Mouse (Mus musculus): Measurements from ENCODE around the gene Aff2. TPM values are rescaled to one million over a fixed set of nuclear protein-coding genes. Genes with fewer than 3 reads are reported as not detected.

The Aff2 gene
- polyA plus RNA-seq, 1 experiment from 2014 or later = 15.0 TPM

DNA sequence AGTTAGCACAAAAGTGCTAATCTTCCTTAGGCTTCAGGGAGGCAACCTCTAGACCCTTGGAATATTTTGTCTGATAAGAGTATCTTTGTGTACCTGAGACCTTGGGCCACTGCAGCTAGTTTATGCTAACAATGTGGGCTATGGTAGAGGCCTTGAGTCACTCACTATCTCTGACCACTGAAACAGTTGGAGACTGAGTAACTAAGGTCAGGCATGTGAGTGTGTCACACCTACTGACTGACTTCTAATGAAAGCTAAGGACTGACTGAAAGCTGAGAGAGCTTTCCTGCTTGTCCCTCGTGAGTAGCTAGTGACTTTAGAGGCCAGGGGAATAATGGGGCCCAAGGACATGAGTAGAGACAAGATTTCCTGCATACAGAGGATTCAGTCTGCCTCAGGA lies 54.9 kb downstream of the Aff2 start:
- Histone ChIP-seq H3K4me2 (replicated peaks; ENCODE audit: low read depth, low read length) (no peak overlapping the region), H3K27me3 (ENCODE audit: control insufficient read depth, insufficient read depth, low read length) (no peaks in the 10 kb centered on the region), H3K9ac (ENCODE audit: low read depth, low read length) (no peak overlapping the region), H3K27ac (ENCODE audit: low read depth, low read length) (no peak overlapping the region), H3K4me1 (replicated peaks; ENCODE audit: control insufficient read depth, insufficient read depth, low read length) (no peaks in the 10 kb centered on the region), H3K36me3 (ENCODE audit: control insufficient read depth, insufficient read depth, low read length) (no peaks in the 10 kb centered on the region), H3K9me3 (ENCODE audit: control insufficient read depth, low read length) (no peaks in the 10 kb centered on the region), H3K4me3 (ENCODE audit: low read depth, low read length) (no peak overlapping the region)
- no peak for ATAC-seq (ENCODE audit: low FRiP score)
- DNase-seq (ENCODE audit: low spot score) = no peak
- whole genome bisulfite sequencing = 65% methylated on average over 1 of the region's 1 CpGs

DNA sequence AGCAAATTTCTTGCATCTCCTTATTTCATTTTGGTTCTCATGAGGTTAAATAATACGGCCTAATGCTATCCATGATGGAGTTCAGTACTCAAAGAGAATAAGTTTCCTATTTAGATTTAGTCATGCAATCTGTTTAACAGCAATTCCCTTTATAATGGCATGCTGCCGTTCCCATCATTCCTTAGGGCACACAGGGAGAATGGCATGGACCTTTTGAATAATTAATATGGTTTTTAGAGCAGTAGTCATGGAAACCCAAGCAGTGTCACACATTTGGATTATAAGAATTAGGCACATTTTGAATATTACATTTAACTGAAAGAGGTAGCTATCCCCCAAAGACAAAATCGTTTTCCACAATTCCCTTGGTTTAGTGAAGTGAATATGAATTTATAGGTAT lies 78.3 kb downstream of the Aff2 start:
- no peaks in the 10 kb centered on the region for H3K4me1 ChIP-seq (replicated peaks; ENCODE audit: control insufficient read depth, insufficient read depth, low read length)
- no peak overlapping the region for H3K4me2 ChIP-seq (replicated peaks; ENCODE audit: low read depth, low read length)
- no peak overlapping the region for H3K9ac ChIP-seq (ENCODE audit: low read depth, low read length)
- DNase-seq (ENCODE audit: low spot score) (no peak), ATAC-seq (ENCODE audit: low FRiP score) (no peak)
- H3K9me3 ChIP-seq (ENCODE audit: control insufficient read depth, low read length) = no peaks in the 10 kb centered on the region
- H3K27me3 ChIP-seq (ENCODE audit: control insufficient read depth, insufficient read depth, low read length) = no peaks in the 10 kb centered on the region
- WGBS = 71% methylated on average over 3 of the region's 3 CpGs
- H3K27ac ChIP-seq (ENCODE audit: low read depth, low read length) = no peak overlapping the region
- H3K4me3 ChIP-seq (ENCODE audit: low read depth, low read length) = no peak overlapping the region
- H3K36me3 ChIP-seq (ENCODE audit: control insufficient read depth, insufficient read depth, low read length) = no peaks in the 10 kb centered on the region

- H3K36me3 ChIP-seq (ENCODE audit: control insufficient read depth, insufficient read depth, low read length) = no peaks in the 10 kb centered on the region
- H3K27ac ChIP-seq (ENCODE audit: low read depth, low read length) = no peak overlapping the region
- no peak overlapping the region for H3K4me2 ChIP-seq (replicated peaks; ENCODE audit: low read depth, low read length)
- no peaks in the 10 kb centered on the region for H3K27me3 ChIP-seq (ENCODE audit: control insufficient read depth, insufficient read depth, low read length)
- DNase-seq (ENCODE audit: low spot score) (no peak), ATAC-seq (ENCODE audit: low FRiP score) (no peak)
- no peak overlapping the region for H3K9ac ChIP-seq (ENCODE audit: low read depth, low read length)
- no peaks in the 10 kb centered on the region for H3K4me1 ChIP-seq (replicated peaks; ENCODE audit: control insufficient read depth, insufficient read depth, low read length)
- no peaks in the 10 kb centered on the region for H3K9me3 ChIP-seq (ENCODE audit: control insufficient read depth, low read length)
- no peak overlapping the region for H3K4me3 ChIP-seq (ENCODE audit: low read depth, low read length)
Observed at GRCm38 (mm10) chrX:69441937-69442336, 81.8 kb downstream of the Aff2 start.

DNA sequence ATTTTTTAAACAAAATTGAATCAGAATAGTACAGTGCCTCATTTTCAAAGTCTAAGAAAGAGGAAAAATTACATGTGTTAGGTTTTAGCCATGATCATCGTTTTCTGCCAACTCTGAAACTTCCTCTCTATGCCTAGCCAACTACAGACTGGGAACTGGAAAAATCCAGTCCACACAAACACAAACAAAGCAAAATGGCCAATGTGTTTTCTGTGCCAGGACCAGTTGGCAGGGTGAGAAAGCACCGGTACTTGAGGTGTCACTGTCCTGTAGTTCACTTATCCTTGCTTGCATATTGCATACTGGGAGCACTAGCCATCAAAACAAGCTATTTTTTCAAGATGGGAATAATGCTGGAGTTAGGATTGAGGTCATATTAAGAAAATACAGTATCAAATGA lies 100.8 kb downstream of the Aff2 start:
- no peaks in the 10 kb centered on the region for H3K36me3 ChIP-seq (ENCODE audit: control insufficient read depth, insufficient read depth, low read length)
- ATAC-seq (ENCODE audit: low FRiP score) = no peak
- no peaks in the 10 kb centered on the region for H3K4me1 ChIP-seq (replicated peaks; ENCODE audit: control insufficient read depth, insufficient read depth, low read length)
- H3K27me3 ChIP-seq (ENCODE audit: control insufficient read depth, insufficient read depth, low read length) = no peaks in the 10 kb centered on the region
- no peak for DNase-seq (ENCODE audit: low spot score)
- no peak overlapping the region for H3K27ac ChIP-seq (ENCODE audit: low read depth, low read length)
- no peak overlapping the region for H3K4me2 ChIP-seq (replicated peaks; ENCODE audit: low read depth, low read length)
- H3K4me3 ChIP-seq (ENCODE audit: low read depth, low read length) = no peak overlapping the region
- 87% methylated on average over 2 of the region's 2 CpGs for WGBS
- H3K9me3 ChIP-seq (ENCODE audit: control insufficient read depth, low read length) = no peaks in the 10 kb centered on the region
- no peak overlapping the region for H3K9ac ChIP-seq (ENCODE audit: low read depth, low read length)

- ATAC-seq (ENCODE audit: low FRiP score) = no peak
- Histone ChIP-seq H3K9me3 (ENCODE audit: control insufficient read depth, low read length) (no peaks in the 10 kb centered on the region), H3K4me3 (ENCODE audit: low read depth, low read length) (no peak overlapping the region), H3K4me1 (replicated peaks; ENCODE audit: control insufficient read depth, insufficient read depth, low read length) (no peaks in the 10 kb centered on the region), H3K27me3 (ENCODE audit: control insufficient read depth, insufficient read depth, low read length) (no peaks in the 10 kb centered on the region), H3K9ac (ENCODE audit: low read depth, low read length) (no peak overlapping the region), H3K36me3 (ENCODE audit: control insufficient read depth, insufficient read depth, low read length) (no peaks in the 10 kb centered on the region), H3K27ac (ENCODE audit: low read depth, low read length) (no peak overlapping the region), H3K4me2 (replicated peaks; ENCODE audit: low read depth, low read length) (no peak overlapping the region)
- no peak for DNase-seq (ENCODE audit: low spot score)
- 75% methylated on average over 3 of the region's 3 CpGs for WGBS
Observed at GRCm38 (mm10) chrX:69502061-69502460, 142.0 kb downstream of the Aff2 start.

DNA sequence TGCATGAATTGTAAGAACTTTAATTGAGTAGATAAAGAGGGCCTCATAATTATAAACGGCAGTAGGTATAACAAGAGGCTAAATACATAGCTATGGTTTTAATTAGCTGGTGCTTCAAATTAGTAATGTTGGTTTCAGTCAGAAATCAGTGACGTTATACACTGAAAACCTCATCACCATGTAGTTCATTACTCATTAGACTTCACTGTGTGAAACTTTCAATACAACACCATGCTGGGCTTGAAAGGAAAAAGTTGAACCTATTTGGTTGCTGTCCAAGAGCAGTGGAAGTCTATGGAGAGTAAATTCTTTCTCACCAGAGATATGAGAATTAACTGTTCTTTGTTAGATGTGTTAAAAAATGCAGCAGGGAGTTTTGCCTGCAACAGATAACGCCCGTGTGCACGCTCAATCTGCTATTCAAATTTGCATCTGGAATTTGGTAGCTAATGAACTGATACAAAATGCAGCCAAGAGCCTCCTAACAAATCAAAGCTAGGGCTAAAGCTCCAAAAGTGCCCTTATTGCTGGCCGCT lies 158.0 kb downstream of the Aff2 start:
- Histone ChIP-seq H3K4me3 (ENCODE audit: low read depth, low read length) (no peak overlapping the region), H3K9ac (ENCODE audit: low read depth, low read length) (no peak overlapping the region), H3K4me1 (replicated peaks; ENCODE audit: control insufficient read depth, insufficient read depth, low read length) (no peaks in the 10 kb centered on the region), H3K27me3 (ENCODE audit: control insufficient read depth, insufficient read depth, low read length) (no peaks in the 10 kb centered on the region), H3K27ac (ENCODE audit: low read depth, low read length) (no peak overlapping the region), H3K36me3 (ENCODE audit: control insufficient read depth, insufficient read depth, low read length) (no peaks in the 10 kb centered on the region), H3K9me3 (ENCODE audit: control insufficient read depth, low read length) (no peaks in the 10 kb centered on the region), H3K4me2 (replicated peaks; ENCODE audit: low read depth, low read length) (no peak overlapping the region)
- ATAC-seq (ENCODE audit: low FRiP score) (no peak), DNase-seq (ENCODE audit: low spot score) (no peak)
- 70% methylated on average over 6 of the region's 6 CpGs for WGBS

DNA sequence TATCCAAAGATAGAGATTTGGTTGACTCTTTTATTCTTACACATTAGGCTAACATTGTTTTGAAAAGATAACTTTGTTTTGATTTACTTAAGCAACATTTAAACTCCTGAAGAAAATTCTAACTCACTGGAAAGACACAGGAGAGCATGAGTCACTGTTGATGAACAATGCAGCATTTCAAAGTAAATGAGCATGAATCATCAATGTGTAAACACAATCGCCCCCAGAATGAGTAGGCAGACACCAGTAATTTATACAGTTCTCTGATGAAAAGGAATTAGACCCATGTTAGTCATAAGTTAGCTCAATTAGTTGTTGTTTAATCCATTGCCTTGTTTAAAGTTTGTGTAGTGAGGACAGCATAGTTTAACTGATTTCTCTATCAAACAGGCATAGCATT lies 180.7 kb downstream of the Aff2 start:
- no peak overlapping the region for H3K9ac ChIP-seq (ENCODE audit: low read depth, low read length)
- no peaks in the 10 kb centered on the region for H3K27me3 ChIP-seq (ENCODE audit: control insufficient read depth, insufficient read depth, low read length)
- H3K4me1 ChIP-seq (replicated peaks; ENCODE audit: control insufficient read depth, insufficient read depth, low read length) = no peaks in the 10 kb centered on the region
- H3K4me2 ChIP-seq (replicated peaks; ENCODE audit: low read depth, low read length) = no peak overlapping the region
- ATAC-seq (ENCODE audit: low FRiP score) = no peak
- H3K27ac ChIP-seq (ENCODE audit: low read depth, low read length) = no peak overlapping the region
- DNase-seq (ENCODE audit: low spot score) = no peak
- H3K36me3 ChIP-seq (ENCODE audit: control insufficient read depth, insufficient read depth, low read length) = no peaks in the 10 kb centered on the region
- H3K4me3 ChIP-seq (ENCODE audit: low read depth, low read length) = no peak overlapping the region
- 81% methylated on average over 1 of the region's 1 CpGs for WGBS
- no peaks in the 10 kb centered on the region for H3K9me3 ChIP-seq (ENCODE audit: control insufficient read depth, low read length)

DNA sequence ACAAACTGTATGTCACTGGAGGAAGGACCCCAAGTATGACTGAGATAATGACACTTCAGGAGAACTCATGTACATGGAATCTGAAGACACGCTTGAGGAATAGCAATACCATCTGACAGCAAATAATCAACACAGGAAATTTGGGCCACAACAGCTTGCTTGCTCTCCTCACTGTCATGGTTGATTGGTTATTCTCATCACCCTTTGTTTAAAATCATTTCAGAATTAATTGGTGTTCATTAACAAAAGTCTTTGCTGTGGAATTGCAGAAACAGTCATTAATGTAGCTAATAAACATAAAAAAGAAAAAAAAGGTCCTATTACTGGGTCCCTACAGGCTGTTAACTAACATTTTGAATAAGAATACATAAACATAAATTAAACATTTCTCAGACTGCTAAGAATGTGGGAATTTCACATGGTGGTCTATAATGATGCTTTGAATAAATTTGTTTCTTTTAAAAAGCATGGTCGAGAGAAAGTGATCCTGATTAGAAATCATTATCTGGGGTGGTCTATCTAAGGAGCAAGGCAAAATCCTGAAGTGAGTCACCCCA lies 219.9 kb downstream of the Aff2 start:
- Histone ChIP-seq H3K4me2 (replicated peaks; ENCODE audit: low read depth, low read length) (no peak overlapping the region), H3K9ac (ENCODE audit: low read depth, low read length) (no peak overlapping the region), H3K4me1 (replicated peaks; ENCODE audit: control insufficient read depth, insufficient read depth, low read length) (no peaks in the 10 kb centered on the region), H3K4me3 (ENCODE audit: low read depth, low read length) (no peak overlapping the region), H3K9me3 (ENCODE audit: control insufficient read depth, low read length) (no peaks in the 10 kb centered on the region), H3K27me3 (ENCODE audit: control insufficient read depth, insufficient read depth, low read length) (no peaks in the 10 kb centered on the region), H3K27ac (ENCODE audit: low read depth, low read length) (no peak overlapping the region), H3K36me3 (ENCODE audit: control insufficient read depth, insufficient read depth, low read length) (no peaks in the 10 kb centered on the region)
- no peak for ATAC-seq (ENCODE audit: low FRiP score)
- 80% methylated on average over 2 of the region's 2 CpGs for WGBS
- no peak for DNase-seq (ENCODE audit: low spot score)

- H3K36me3 ChIP-seq (ENCODE audit: control insufficient read depth, insufficient read depth, low read length) = no peaks in the 10 kb centered on the region
Observed at GRCm38 (mm10) chrX:69608793-69609192, 248.7 kb downstream of the Aff2 start.

More at GRCm38 (mm10) chrX:69608793-69609192, 248.7 kb downstream of the Aff2 start:
- no peak overlapping the region for H3K4me3 ChIP-seq (ENCODE audit: low read depth, low read length)
- no peaks in the 10 kb centered on the region for H3K9me3 ChIP-seq (ENCODE audit: control insufficient read depth, low read length)
- H3K9ac ChIP-seq (ENCODE audit: low read depth, low read length) = no peak overlapping the region
- H3K27ac ChIP-seq (ENCODE audit: low read depth, low read length) = no peak overlapping the region
- no peaks in the 10 kb centered on the region for H3K4me1 ChIP-seq (replicated peaks; ENCODE audit: control insufficient read depth, insufficient read depth, low read length)
- H3K4me2 ChIP-seq (replicated peaks; ENCODE audit: low read depth, low read length) = no peak overlapping the region
- no peak for DNase-seq (ENCODE audit: low spot score)
- no peaks in the 10 kb centered on the region for H3K27me3 ChIP-seq (ENCODE audit: control insufficient read depth, insufficient read depth, low read length)
- no peak for ATAC-seq (ENCODE audit: low FRiP score)

Measured in hindbrain, embryonic 11.5 days (tissue).